Mouse (Mus musculus) neural tube, embryonic 15.5 days (tissue): Measurements from ENCODE around the gene Il10rb. TPM values are rescaled to one million over a fixed set of nuclear protein-coding genes. Genes with fewer than 3 reads are reported as not detected.

ENCODE experiments used
- ATAC-seq: fragments of 200-750 bp; cut with Nextera tagmentation; 2 replicates; pipeline ENCODE4 v1.8.0; 2017; ENCODE audit warnings: mild to moderate bottlenecking, moderate TSS enrichment, moderate library complexity; ENCODE audit not compliant: low FRiP score
- H3K27ac ChIP-seq: fragments of 300-500 bp; sonication (generic); replicated peaks from 2 replicates; pipeline ENCODE4 v1.5.1; 2015; ENCODE audit warnings: mild to moderate bottlenecking, inconsistent platforms
- H3K27me3 ChIP-seq: fragments of 300-500 bp; sonication (generic); replicated peaks from 2 replicates; pipeline ENCODE4 v1.6.1; 2015; ENCODE audit warnings: inconsistent platforms
- H3K36me3 ChIP-seq: fragments of 300-500 bp; sonication (generic); 2 replicates; pipeline ENCODE4 v1.6.1; 2015; ENCODE audit warnings: inconsistent platforms
- H3K4me1 ChIP-seq: fragments of 300-500 bp; sonication (generic); 2 replicates; pipeline ENCODE4 v1.6.1; 2015; ENCODE audit warnings: inconsistent platforms
- H3K4me2 ChIP-seq: fragments of 300-500 bp; sonication (generic); 2 replicates; pipeline ENCODE4 v1.6.1; 2015; ENCODE audit warnings: inconsistent platforms, mild to moderate bottlenecking, moderate library complexity
- H3K4me3 ChIP-seq: fragments of 300-500 bp; sonication (generic); replicated peaks from 2 replicates; pipeline ENCODE4 v1.5.1; 2015; ENCODE audit warnings: mild to moderate bottlenecking, inconsistent platforms
- H3K9ac ChIP-seq: fragments of 300-500 bp; sonication (generic); replicated peaks from 2 replicates; pipeline ENCODE4 v1.6.1; 2015; ENCODE audit warnings: mild to moderate bottlenecking, inconsistent platforms
- H3K9me3 ChIP-seq: fragments of 300-500 bp; sonication (generic); replicated peaks from 2 replicates; pipeline ENCODE4 v1.6.1; 2016; ENCODE audit warnings: inconsistent platforms
- WGBS: fragments of 180-500 bp; shearing (Covaris S2); methylation state at CpG from one replicate; pipeline ENCODE4 v1.1.7; 2015; ENCODE audit warnings: mixed read lengths; 5-methylcytosine and 5-hydroxymethylcytosine counted together
- polyA plus RNA-seq: library from polyadenylated mRNA; unstranded; fragments of >200 nt; fragmentation: Nextera tagmentation; extraction: Ambion mirVana; gene quantifications from 2 replicates; pipeline ENCODE4 v1.2.1, GENCODE M21; 2015

Il10rb gene
- polyA plus RNA-seq: 14.4 and 26.5 TPM in 2 replicates

GRCm38 (mm10) chr16:91405640-91406584 lies at the start of gene Il10rb:
Gene Il10rb, plus strand, starts transcription at chr16:91406164.
- 6% methylated on average over 50 of the region's 51 CpGs for WGBS
- no peaks in the 10 kb centered on the region for H3K27me3 ChIP-seq
- peak; percentile 72 for ATAC-seq

GRCm38 (mm10) chr16:91356760-91357525 lies 49.0 kb upstream of the Il10rb start:
- Histone ChIP-seq H3K4me3 (no peak overlapping the region), H3K9me3 (no peaks in the 10 kb centered on the region), H3K9ac (no peak overlapping the region), H3K36me3 (no peaks in the 10 kb centered on the region), H3K27ac (no peak overlapping the region), H3K4me2 (no peak overlapping the region), H3K27me3 (peaks cover 37% of the 10 kb centered on the region), H3K4me1 (peaks cover 3% of the 10 kb centered on the region; the same call in 1 of the 2 replicates)
- no peak for ATAC-seq
- whole genome bisulfite sequencing: 77% methylated on average over 10 of the region's 10 CpGs

More at GRCm38 (mm10) chr16:91405640-91406584, at the start of gene Il10rb:
- Histone ChIP-seq H3K4me2 (peak within 1 kb of the TSS; percentile 99), H3K4me1 (peaks cover 18% of the 10 kb centered on the region), H3K4me3 (peak within 1 kb of the TSS; percentile 69), H3K27ac (peak within 1 kb of the TSS; percentile 74), H3K36me3 (peaks cover 9% of the 10 kb centered on the region), H3K9ac (peak within 1 kb of the TSS; percentile 72), H3K9me3 (no peaks in the 10 kb centered on the region)

- H3K9me3 ChIP-seq: no peaks in the 10 kb centered on the region
- no peak overlapping the region for H3K27ac ChIP-seq
- H3K27me3 ChIP-seq: peaks cover 34% of the 10 kb centered on the region
- H3K36me3 ChIP-seq: no peaks in the 10 kb centered on the region
- no peak overlapping the region for H3K4me3 ChIP-seq
- no peak overlapping the region for H3K9ac ChIP-seq
- ATAC-seq: no peak
- peaks cover 3% of the 10 kb centered on the region; the same call in 1 of the 2 replicates for H3K4me1 ChIP-seq
- H3K4me2 ChIP-seq: no peak overlapping the region
- 66% methylated on average over 10 of the region's 10 CpGs for WGBS
Measured at GRCm38 (mm10) chr16:91357526-91357900, 48.5 kb upstream of the Il10rb start.

- WGBS: 35% methylated on average over 8 of the region's 8 CpGs
- H3K27ac ChIP-seq: no peak overlapping the region
Measured at GRCm38 (mm10) chr16:91358555-91358954, 47.4 kb upstream of the Il10rb start.

GRCm38 (mm10) chr16:91359531-91359930 lies 46.4 kb upstream of the Il10rb start:
- Histone ChIP-seq H3K36me3 (no peaks in the 10 kb centered on the region), H3K9me3 (no peaks in the 10 kb centered on the region), H3K4me1 (peaks cover 7% of the 10 kb centered on the region; the same call in 1 of the 2 replicates), H3K27me3 (peaks cover 15% of the 10 kb centered on the region; the same call in 1 of the 2 replicates), H3K4me2 (no peak overlapping the region), H3K27ac (no peak overlapping the region), H3K4me3 (no peak overlapping the region), H3K9ac (no peak overlapping the region)
- WGBS: 91% methylated on average over 13 of the region's 13 CpGs
- no peak for ATAC-seq

More at GRCm38 (mm10) chr16:91358555-91358954, 47.4 kb upstream of the Il10rb start:
- Histone ChIP-seq H3K9ac (no peak overlapping the region), H3K4me1 (peaks cover 6% of the 10 kb centered on the region; the same call in 1 of the 2 replicates), H3K4me2 (no peak overlapping the region), H3K27me3 (peaks cover 23% of the 10 kb centered on the region), H3K36me3 (no peaks in the 10 kb centered on the region), H3K9me3 (no peaks in the 10 kb centered on the region), H3K4me3 (no peak overlapping the region)
- ATAC-seq: no peak

GRCm38 (mm10) chr16:91360162-91360561 lies 45.8 kb upstream of the Il10rb start:
- H3K27me3 ChIP-seq: peaks cover 11% of the 10 kb centered on the region; the same call in 1 of the 2 replicates
- ATAC-seq: no peak
- H3K4me2 ChIP-seq: no peak overlapping the region
- no peak overlapping the region for H3K4me3 ChIP-seq
- H3K27ac ChIP-seq: no peak overlapping the region
- H3K36me3 ChIP-seq: no peaks in the 10 kb centered on the region
- no peaks in the 10 kb centered on the region for H3K9me3 ChIP-seq
- no peak overlapping the region for H3K9ac ChIP-seq
- peaks cover 7% of the 10 kb centered on the region; the same call in 1 of the 2 replicates for H3K4me1 ChIP-seq
- 62% methylated on average over 3 of the region's 3 CpGs for WGBS

- Histone ChIP-seq H3K4me1 (peaks cover 7% of the 10 kb centered on the region; the same call in 1 of the 2 replicates), H3K27ac (no peak overlapping the region), H3K36me3 (no peaks in the 10 kb centered on the region), H3K4me2 (no peak overlapping the region), H3K27me3 (peaks cover 3% of the 10 kb centered on the region; the same call in 1 of the 2 replicates), H3K9ac (no peak overlapping the region), H3K4me3 (no peak overlapping the region), H3K9me3 (no peaks in the 10 kb centered on the region)
- ATAC-seq: no peak
- WGBS: 71% methylated on average over 2 of the region's 2 CpGs
Measured at GRCm38 (mm10) chr16:91362006-91362405, 44.0 kb upstream of the Il10rb start.

- Histone ChIP-seq H3K4me1 (peaks cover 7% of the 10 kb centered on the region; the same call in 1 of the 2 replicates), H3K27me3 (peaks cover 2% of the 10 kb centered on the region; the same call in 1 of the 2 replicates), H3K36me3 (no peaks in the 10 kb centered on the region), H3K9me3 (no peaks in the 10 kb centered on the region), H3K27ac (no peak overlapping the region), H3K4me3 (no peak overlapping the region), H3K4me2 (no peak overlapping the region), H3K9ac (no peak overlapping the region)
- ATAC-seq: no peak
- 76% methylated on average over 12 of the region's 12 CpGs for WGBS
Measured at GRCm38 (mm10) chr16:91362616-91363272, 43.2 kb upstream of the Il10rb start.

GRCm38 (mm10) chr16:91363483-91363882 lies 42.5 kb upstream of the Il10rb start:
- H3K27ac ChIP-seq: no peak overlapping the region
- peaks cover 7% of the 10 kb centered on the region; the same call in 1 of the 2 replicates for H3K4me1 ChIP-seq
- no peak overlapping the region for H3K4me3 ChIP-seq
- no peaks in the 10 kb centered on the region for H3K36me3 ChIP-seq
- H3K27me3 ChIP-seq: no peaks in the 10 kb centered on the region
- H3K9me3 ChIP-seq: no peaks in the 10 kb centered on the region
- no peak for ATAC-seq
- 33% methylated on average over 3 of the region's 3 CpGs for WGBS
- no peak overlapping the region for H3K9ac ChIP-seq
- H3K4me2 ChIP-seq: no peak overlapping the region

GRCm38 (mm10) chr16:91366567-91366966 lies 39.4 kb upstream of the Il10rb start:
- H3K27ac ChIP-seq: no peak overlapping the region

GRCm38 (mm10) chr16:91367066-91367465 lies 38.9 kb upstream of the Il10rb start:
- WGBS: 87% methylated on average over 2 of the region's 2 CpGs
- no peak overlapping the region for H3K9ac ChIP-seq
- no peaks in the 10 kb centered on the region for H3K27me3 ChIP-seq
- no peaks in the 10 kb centered on the region for H3K9me3 ChIP-seq
- H3K4me2 ChIP-seq: no peak overlapping the region
- no peak overlapping the region for H3K4me3 ChIP-seq
- H3K27ac ChIP-seq: no peak overlapping the region
- no peak for ATAC-seq
- peaks cover 5% of the 10 kb centered on the region; the same call in 1 of the 2 replicates for H3K4me1 ChIP-seq
- no peaks in the 10 kb centered on the region for H3K36me3 ChIP-seq

More at GRCm38 (mm10) chr16:91366567-91366966, 39.4 kb upstream of the Il10rb start:
- H3K27me3 ChIP-seq: no peaks in the 10 kb centered on the region
- no peak overlapping the region for H3K4me2 ChIP-seq
- 0 out of 2 replicates have a peak, but pooled peaks cover 4% of the 10 kb centered on the region for H3K4me1 ChIP-seq
- no peak overlapping the region for H3K4me3 ChIP-seq
- no peak overlapping the region for H3K9ac ChIP-seq
- no peaks in the 10 kb centered on the region for H3K36me3 ChIP-seq
- H3K9me3 ChIP-seq: no peaks in the 10 kb centered on the region
- no peak for ATAC-seq
